Mouse (Mus musculus) right cerebral cortex, postnatal 25 days (tissue): Measurements from ENCODE around the gene Dscaml1.
"Not testable (repeated sequence)": the region's sequence is repeated elsewhere in the genome, so short reads cannot be mapped to it uniquely, and the experiment has no call there.

ENCODE experiments used
- DNase-seq: peaks from one replicate; pipeline ENCODE4 v3.0.0; 2022

Dscaml1 gene

GRCm38 (mm10) chr9:45704441-45704840, 278.0 kb downstream of the Dscaml1 start:
- DNase-seq = no peak

- peak; percentile 33 for DNase-seq
These were observed 283.9 kb downstream of the Dscaml1 start for GRCm38 (mm10) chr9:45710300-45710699.

- DNase-seq = no peak
These were observed 289.0 kb downstream of the Dscaml1 start for GRCm38 (mm10) chr9:45715387-45715786.

GRCm38 (mm10) chr9:45719997-45720396, 293.6 kb downstream of the Dscaml1 start:
- no peak for DNase-seq

- no peak for DNase-seq
These were observed 305.4 kb downstream of the Dscaml1 start for GRCm38 (mm10) chr9:45731851-45732250.

GRCm38 (mm10) chr9:45733246-45733645, 306.8 kb downstream of the Dscaml1 start:
- no peak for DNase-seq

- DNase-seq = no peak
These were observed 312.7 kb downstream of the Dscaml1 start for GRCm38 (mm10) chr9:45739001-45739701.

GRCm38 (mm10) chr9:45739702-45740583, 313.5 kb downstream of the Dscaml1 start:
- no peak for DNase-seq

GRCm38 (mm10) chr9:45740584-45740980, 314.2 kb downstream of the Dscaml1 start:
- DNase-seq = no peak

- DNase-seq = no peak
These were observed 319.0 kb downstream of the Dscaml1 start for GRCm38 (mm10) chr9:45745451-45745850.

GRCm38 (mm10) chr9:45749917-45750316, 323.5 kb downstream of the Dscaml1 start:
- DNase-seq = no peak

GRCm38 (mm10) chr9:45754452-45755091, 328.1 kb downstream of the Dscaml1 start:
- DNase-seq = peak; percentile 70

- no peak for DNase-seq
These were observed 339.8 kb downstream of the Dscaml1 start for GRCm38 (mm10) chr9:45766195-45766594.

- no peak for DNase-seq
These were observed 340.7 kb downstream of the Dscaml1 start for GRCm38 (mm10) chr9:45767155-45767554.

- no peak for DNase-seq
These were observed 342.0 kb downstream of the Dscaml1 start for GRCm38 (mm10) chr9:45768421-45768820.

- no peak for DNase-seq
These were observed 343.2 kb downstream of the Dscaml1 start for GRCm38 (mm10) chr9:45769596-45769995.

GRCm38 (mm10) chr9:45774088-45774487, 347.7 kb downstream of the Dscaml1 start:
- DNase-seq = no peak

GRCm38 (mm10) chr9:45776176-45776575, 349.7 kb downstream of the Dscaml1 start:
- not testable (repeated sequence) for DNase-seq

GRCm38 (mm10) chr9:45779201-45779600, 352.8 kb downstream of the Dscaml1 start:
- no peak for DNase-seq

- no peak for DNase-seq
These were observed 357.0 kb downstream of the Dscaml1 start for GRCm38 (mm10) chr9:45783249-45784069.

GRCm38 (mm10) chr9:45787071-45787470, 360.6 kb downstream of the Dscaml1 start:
- no peak for DNase-seq

- DNase-seq = no peak
These were observed 361.1 kb downstream of the Dscaml1 start for GRCm38 (mm10) chr9:45787547-45787946.

GRCm38 (mm10) chr9:45788405-45788804, 362.0 kb downstream of the Dscaml1 start:
- DNase-seq = no peak
